Mouse (Mus musculus): ENCODE results near the gene Sgpp2.

Sgpp2 gene

GRCm38 (mm10) chr1:78310021-78310752, at the start of gene Sgpp2:
TSS of gene Sgpp2 (plus strand) at chr1:78310345.
- DNase-seq (ENCODE audit: low spot score) = no peak

- no peak for DNase-seq (ENCODE audit: low spot score)
Measured at GRCm38 (mm10) chr1:78267519-78267918, 42.6 kb upstream of the Sgpp2 start.

- DNase-seq (ENCODE audit: low spot score) = no peak
Measured at GRCm38 (mm10) chr1:78272915-78273314, 37.2 kb upstream of the Sgpp2 start.

- DNase-seq (ENCODE audit: low spot score) = no peak
Measured at GRCm38 (mm10) chr1:78279128-78279527, 31.0 kb upstream of the Sgpp2 start.

- no peak for DNase-seq (ENCODE audit: low spot score)
Measured at GRCm38 (mm10) chr1:78292397-78292796, 17.7 kb upstream of the Sgpp2 start.

GRCm38 (mm10) chr1:78299670-78300225, 10.4 kb upstream of the Sgpp2 start:
- DNase-seq (ENCODE audit: low spot score) = no peak

GRCm38 (mm10) chr1:78308688-78309087, 1.5 kb upstream of the Sgpp2 start:
- no peak for DNase-seq (ENCODE audit: low spot score)

- no peak for DNase-seq (ENCODE audit: low spot score)
Measured at GRCm38 (mm10) chr1:78309280-78309679, 865 bp upstream of the Sgpp2 start.

- DNase-seq (ENCODE audit: low spot score) = no peak
Measured at GRCm38 (mm10) chr1:78310861-78311341, 756 bp downstream of the Sgpp2 start.

- no peak for DNase-seq (ENCODE audit: low spot score)
Measured at GRCm38 (mm10) chr1:78311482-78311881, 1.3 kb downstream of the Sgpp2 start.

- DNase-seq (ENCODE audit: low spot score) = no peak
Measured at GRCm38 (mm10) chr1:78312917-78313316, 2.8 kb downstream of the Sgpp2 start.

GRCm38 (mm10) chr1:78313961-78314360, 3.8 kb downstream of the Sgpp2 start:
- DNase-seq (ENCODE audit: low spot score) = no peak

- DNase-seq (ENCODE audit: low spot score) = no peak
Measured at GRCm38 (mm10) chr1:78318089-78318760, 8.1 kb downstream of the Sgpp2 start.

- no peak for DNase-seq (ENCODE audit: low spot score)
Measured at GRCm38 (mm10) chr1:78320291-78320690, 10.1 kb downstream of the Sgpp2 start.

GRCm38 (mm10) chr1:78322098-78322778, 12.1 kb downstream of the Sgpp2 start:
- no peak for DNase-seq (ENCODE audit: low spot score)

- no peak for DNase-seq (ENCODE audit: low spot score)
Measured at GRCm38 (mm10) chr1:78322844-78323243, 12.7 kb downstream of the Sgpp2 start.

- no peak for DNase-seq (ENCODE audit: low spot score)
Measured at GRCm38 (mm10) chr1:78324044-78324443, 13.9 kb downstream of the Sgpp2 start.

GRCm38 (mm10) chr1:78325851-78326250, 15.7 kb downstream of the Sgpp2 start:
- DNase-seq (ENCODE audit: low spot score) = no peak

- no peak for DNase-seq (ENCODE audit: low spot score)
Measured at GRCm38 (mm10) chr1:78328646-78329045, 18.5 kb downstream of the Sgpp2 start.

GRCm38 (mm10) chr1:78329861-78330260, 19.7 kb downstream of the Sgpp2 start:
- no peak for DNase-seq (ENCODE audit: low spot score)

GRCm38 (mm10) chr1:78330620-78331158, 20.5 kb downstream of the Sgpp2 start:
- no peak for DNase-seq (ENCODE audit: low spot score)

- no peak for DNase-seq (ENCODE audit: low spot score)
Measured at GRCm38 (mm10) chr1:78337726-78338125, 27.6 kb downstream of the Sgpp2 start.

Measured in c-Kit-positive CD71-positive TER-119-positive erythroid progenitor cells, embryonic 14.5 days (primary cell).